Comparison of ENCODE assay signal across 16 mouse cellular contexts in the genomic region with DNA sequence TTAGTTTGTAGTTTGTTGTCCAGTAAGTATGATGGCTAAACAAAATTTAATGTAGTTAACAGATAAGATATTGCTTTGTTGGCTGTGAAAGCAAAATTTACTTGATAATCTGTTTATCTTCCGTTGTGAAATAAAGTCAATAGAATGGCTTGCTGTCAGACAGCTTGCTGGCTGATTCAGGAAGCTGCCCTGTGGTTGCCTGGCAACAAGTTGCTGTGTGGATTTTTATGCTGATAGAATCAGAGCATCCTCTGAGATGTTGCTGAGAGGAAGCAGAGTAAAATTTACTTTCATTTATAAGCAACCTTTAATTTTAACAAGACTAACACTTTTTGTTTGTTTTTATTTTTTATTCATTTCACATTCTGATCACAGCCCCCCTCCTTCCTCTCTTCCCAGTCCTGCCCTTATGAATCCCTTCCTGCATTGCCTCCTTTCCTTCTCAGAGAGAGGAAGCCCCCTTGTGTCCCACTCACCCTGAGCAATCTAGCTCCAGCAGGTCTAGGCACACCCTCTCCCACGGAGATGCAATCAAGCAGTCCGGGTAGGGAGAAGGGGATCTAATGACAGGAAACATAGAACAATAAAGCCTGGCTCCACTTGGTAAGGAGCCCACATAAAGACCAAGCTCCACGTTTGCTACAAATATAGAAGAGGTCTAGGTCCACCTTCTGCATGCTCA. TPM values are rescaled to one million over a fixed set of nuclear protein-coding genes. Genes with fewer than 3 reads are reported as not detected.
A peak's percentile ranks its signal among the peaks of the same experiment; 100 is the strongest.
DNase-seq lines count a peak whose midpoint lies in the region; ATAC-seq lines count a peak whose summit lies in the region.
"Had no signal": no experiment of that assay in that cellular context is flagged by ENCODE, and none has a peak within 500 bp of the region (broad histone marks: within the 10 kb centered on the region; RNA-seq: fewer than 3 reads in every experiment).

No protein-coding gene starts in this region.

- no peak overlapping the region for H3K4me3 ChIP-seq in forebrain, embryonic 14.5 days (ENCODE audit: low read depth, low read length)
- H3K4me3 ChIP-seq in forebrain, embryonic 12.5 days (replicated peaks), result no peak overlapping the region
- no peak overlapping the region for H3K4me3 ChIP-seq in hindbrain, embryonic 16.5 days (ENCODE audit: low read length)
- H3K4me3 ChIP-seq in midbrain, embryonic 14.5 days (replicated peaks; ENCODE audit: low read depth, low read length), result no peak overlapping the region
- H3K4me3 ChIP-seq: limb, embryonic 13.5 days; myocyte had no signal

- 42% methylated on average over 4 of the region's 4 CpGs for WGBS in forebrain, embryonic 14.5 days
- WGBS in forebrain, embryonic 12.5 days, result 41% methylated on average over 4 of the region's 4 CpGs
- WGBS in hindbrain, embryonic 16.5 days, result 24% methylated on average over 4 of the region's 4 CpGs
- WGBS in midbrain, embryonic 14.5 days, result 21% methylated on average over 4 of the region's 4 CpGs

- ATAC-seq in forebrain, embryonic 14.5 days, result no peak
- no peak for ATAC-seq in forebrain, embryonic 12.5 days (ENCODE audit: low FRiP score)
- peak; percentile 94 for ATAC-seq in hindbrain, embryonic 16.5 days
- peak; percentile 62; the same call in 1 of the 2 replicates for ATAC-seq in midbrain, embryonic 14.5 days (ENCODE audit: low FRiP score, low TSS enrichment)
- no peak for ATAC-seq in cerebellum, adult (ENCODE audit: insufficient number of reproducible peaks, low FRiP score, low TSS enrichment)

- no peak overlapping the region for H3K27ac ChIP-seq in forebrain, embryonic 14.5 days (ENCODE audit: low read depth, low read length)
- H3K27ac ChIP-seq in forebrain, embryonic 12.5 days, result no peak overlapping the region
- peak overlapping the region; percentile 64 for H3K27ac ChIP-seq in hindbrain, embryonic 16.5 days (ENCODE audit: low read depth, low read length)
- H3K27ac ChIP-seq in midbrain, embryonic 14.5 days (replicated peaks; ENCODE audit: low read depth, low read length), result peak overlapping the region; percentile 80
- H3K27ac ChIP-seq: limb, embryonic 13.5 days had no signal

- peak; percentile 66 for DNase-seq in forebrain, embryonic 14.5 days (ENCODE audit: low spot score)
- peak; percentile 3 for DNase-seq in 416B (ENCODE audit: low read depth)
- DNase-seq in midbrain, embryonic 14.5 days, result peak; percentile 76
- no peak for DNase-seq in adrenal gland, adult 2 months
- DNase-seq in spleen, postnatal 10 days (ENCODE audit: low spot score in 2 of 2), result no peak
- DNase-seq: cerebellum, adult 2 months; kidney, postnatal 10 days had no signal

- H3K9ac ChIP-seq in forebrain, embryonic 14.5 days (ENCODE audit: low read length), result no peak overlapping the region
- no peak overlapping the region for H3K9ac ChIP-seq in forebrain, embryonic 12.5 days
- H3K9ac ChIP-seq in hindbrain, embryonic 16.5 days (ENCODE audit: low read depth, low read length), result no peak overlapping the region
- H3K9ac ChIP-seq in midbrain, embryonic 14.5 days (replicated peaks; ENCODE audit: low read length), result no peak overlapping the region
- H3K9ac ChIP-seq: limb, embryonic 13.5 days had no signal

- no peaks in the 10 kb centered on the region for H3K4me1 ChIP-seq in forebrain, embryonic 14.5 days (ENCODE audit: control insufficient read depth, insufficient read depth, low read length)
- H3K4me1 ChIP-seq in forebrain, embryonic 12.5 days, result no peaks in the 10 kb centered on the region
- H3K4me1 ChIP-seq in hindbrain, embryonic 16.5 days (ENCODE audit: control insufficient read depth, insufficient read depth, low read depth, low read length), result peaks cover 3% of the 10 kb centered on the region; the same call in 1 of the 2 replicates
- H3K4me1 ChIP-seq in midbrain, embryonic 14.5 days (ENCODE audit: control insufficient read depth, insufficient read depth, low read length), result no peaks in the 10 kb centered on the region
- H3K4me1 ChIP-seq: limb, embryonic 13.5 days had no signal

- no peaks in the 10 kb centered on the region for H3K27me3 ChIP-seq in forebrain, embryonic 14.5 days (replicated peaks; ENCODE audit: control insufficient read depth, insufficient read depth, low read length)
- no peaks in the 10 kb centered on the region for H3K27me3 ChIP-seq in forebrain, embryonic 12.5 days
- no peaks in the 10 kb centered on the region for H3K27me3 ChIP-seq in hindbrain, embryonic 16.5 days (replicated peaks; ENCODE audit: control insufficient read depth, insufficient read depth, low read length)
- no peaks in the 10 kb centered on the region for H3K27me3 ChIP-seq in midbrain, embryonic 14.5 days (ENCODE audit: control insufficient read depth, insufficient read depth, low read length)
- H3K27me3 ChIP-seq: limb, embryonic 13.5 days had no signal

- no peak overlapping the region for H3K4me2 ChIP-seq in forebrain, embryonic 14.5 days (ENCODE audit: low read length)
- no peak overlapping the region for H3K4me2 ChIP-seq in forebrain, embryonic 12.5 days
- no peak overlapping the region for H3K4me2 ChIP-seq in hindbrain, embryonic 16.5 days (ENCODE audit: low read length)
- H3K4me2 ChIP-seq in midbrain, embryonic 14.5 days (ENCODE audit: low read length), result no peak overlapping the region
- H3K4me2 ChIP-seq: heart, embryonic 11.5 days; limb, embryonic 13.5 days had no signal

- no peaks in the 10 kb centered on the region for H3K9me3 ChIP-seq in forebrain, embryonic 14.5 days (replicated peaks; ENCODE audit: control insufficient read depth, low read length)
- no peaks in the 10 kb centered on the region for H3K9me3 ChIP-seq in forebrain, embryonic 12.5 days
- H3K9me3 ChIP-seq in hindbrain, embryonic 16.5 days (ENCODE audit: control insufficient read depth, low read length), result no peaks in the 10 kb centered on the region
- no peaks in the 10 kb centered on the region for H3K9me3 ChIP-seq in midbrain, embryonic 14.5 days (ENCODE audit: control insufficient read depth, low read length)
- H3K9me3 ChIP-seq: G1E; limb, embryonic 13.5 days had no signal

- H3K36me3 ChIP-seq in forebrain, embryonic 14.5 days (ENCODE audit: control insufficient read depth, insufficient read depth, low read length), result no peaks in the 10 kb centered on the region
- H3K36me3 ChIP-seq in forebrain, embryonic 12.5 days (replicated peaks), result no peaks in the 10 kb centered on the region
- no peaks in the 10 kb centered on the region for H3K36me3 ChIP-seq in hindbrain, embryonic 16.5 days (ENCODE audit: control insufficient read depth, insufficient read depth, low read length)
- H3K36me3 ChIP-seq in midbrain, embryonic 14.5 days (ENCODE audit: control insufficient read depth, insufficient read depth, low read length), result no peaks in the 10 kb centered on the region
- H3K36me3 ChIP-seq: G1E; limb, embryonic 13.5 days had no signal

RNA-seq across cellular contexts. Expression of a gene that starts 10.8 kb away (rescaled TPM):
- not detected in 2 replicates for polyA plus RNA-seq in forebrain, embryonic 14.5 days (2014; fragmentation: Nextera tagmentation; extraction: Ambion mirVana)
- not detected in 2 replicates for polyA plus RNA-seq in forebrain, embryonic 12.5 days (2016; fragmentation: Nextera tagmentation; extraction: Ambion mirVana)
- polyA plus RNA-seq in hindbrain, embryonic 16.5 days (2015; fragmentation: Nextera tagmentation; extraction: Ambion mirVana), result not detected in 2 replicates
- polyA plus RNA-seq in midbrain, embryonic 14.5 days (2014; fragmentation: Nextera tagmentation; extraction: Ambion mirVana), result not detected in 2 replicates
- not detected for total RNA-seq in adrenal gland, adult 2 months (2021)
- not detected in 2 replicates for polyA plus RNA-seq in adrenal gland, adult 2 months (2012; rRNA removed)
- polyA plus RNA-seq: cerebellum, adult 2 months; embryonic facial prominence, embryonic 11.5 days; G1E; heart, embryonic 11.5 days; limb, embryonic 13.5 days; lung, embryonic 16.5 days; myocyte had no signal

RNA-seq across cellular contexts. Expression of a gene that starts 12.9 kb away (rescaled TPM):
- not detected in 2 replicates for polyA plus RNA-seq in forebrain, embryonic 14.5 days (2014; fragmentation: Nextera tagmentation; extraction: Ambion mirVana)
- not detected in 2 replicates for polyA plus RNA-seq in forebrain, embryonic 12.5 days (2016; fragmentation: Nextera tagmentation; extraction: Ambion mirVana)
- polyA plus RNA-seq in hindbrain, embryonic 16.5 days (2015; fragmentation: Nextera tagmentation; extraction: Ambion mirVana), result not detected in 2 replicates
- not detected in 2 replicates for polyA plus RNA-seq in midbrain, embryonic 14.5 days (2014; fragmentation: Nextera tagmentation; extraction: Ambion mirVana)
- not detected for total RNA-seq in adrenal gland, adult 2 months (2021)
- polyA plus RNA-seq in adrenal gland, adult 2 months (2012; rRNA removed), result not detected in 2 replicates
- polyA plus RNA-seq: cerebellum, adult 2 months; embryonic facial prominence, embryonic 11.5 days; G1E; heart, embryonic 11.5 days; limb, embryonic 13.5 days; lung, embryonic 16.5 days; myocyte had no signal

RNA-seq across cellular contexts. Expression of a gene that starts 23.6 kb away (rescaled TPM):
- not detected in 2 replicates for polyA plus RNA-seq in forebrain, embryonic 14.5 days (2014; fragmentation: Nextera tagmentation; extraction: Ambion mirVana)
- polyA plus RNA-seq in forebrain, embryonic 12.5 days (2016; fragmentation: Nextera tagmentation; extraction: Ambion mirVana), result not detected in 2 replicates
- polyA plus RNA-seq in hindbrain, embryonic 16.5 days (2015; fragmentation: Nextera tagmentation; extraction: Ambion mirVana), result not detected in 2 replicates
- not detected in 2 replicates for polyA plus RNA-seq in midbrain, embryonic 14.5 days (2014; fragmentation: Nextera tagmentation; extraction: Ambion mirVana)
- not detected for total RNA-seq in adrenal gland, adult 2 months (2021)
- not detected in 2 replicates for polyA plus RNA-seq in adrenal gland, adult 2 months (2012; rRNA removed)
- total RNA-seq: G1E had no signal
- polyA plus RNA-seq: cerebellum, adult 2 months; embryonic facial prominence, embryonic 11.5 days; G1E; heart, embryonic 11.5 days; limb, embryonic 13.5 days; lung, embryonic 16.5 days; myocyte had no signal

RNA-seq across cellular contexts. Expression of a gene that starts 29.9 kb away (rescaled TPM):
- polyA plus RNA-seq in forebrain, embryonic 14.5 days (2014; fragmentation: Nextera tagmentation; extraction: Ambion mirVana), result 51.5 and 68.6 TPM in 2 replicates
- polyA plus RNA-seq in forebrain, embryonic 12.5 days (2016; fragmentation: Nextera tagmentation; extraction: Ambion mirVana), result 23.6 and 24.7 TPM in 2 replicates
- 218 and 230 TPM in 2 replicates for polyA plus RNA-seq in hindbrain, embryonic 16.5 days (2015; fragmentation: Nextera tagmentation; extraction: Ambion mirVana)
- polyA plus RNA-seq in midbrain, embryonic 14.5 days (2014; fragmentation: Nextera tagmentation; extraction: Ambion mirVana), result 127 and 131 TPM in 2 replicates
- total RNA-seq in adrenal gland, adult 2 months (2021), result 10 to 100 TPM in 1 of 2 experiments, 1 to 10 TPM in 1; 9.0 to 12.1 TPM
- 9.0 and 15.0 TPM in 2 replicates for polyA plus RNA-seq in adrenal gland, adult 2 months (2012; rRNA removed)
- polyA plus RNA-seq: G1E had no signal

RNA-seq across cellular contexts. Expression of a gene that starts 33.0 kb away (rescaled TPM):
- polyA plus RNA-seq in forebrain, embryonic 14.5 days (2014; fragmentation: Nextera tagmentation; extraction: Ambion mirVana), result not detected in 2 replicates
- not detected in 2 replicates for polyA plus RNA-seq in forebrain, embryonic 12.5 days (2016; fragmentation: Nextera tagmentation; extraction: Ambion mirVana)
- not detected in 2 replicates for polyA plus RNA-seq in hindbrain, embryonic 16.5 days (2015; fragmentation: Nextera tagmentation; extraction: Ambion mirVana)
- polyA plus RNA-seq in midbrain, embryonic 14.5 days (2014; fragmentation: Nextera tagmentation; extraction: Ambion mirVana), result not detected in 2 replicates
- not detected for total RNA-seq in adrenal gland, adult 2 months (2021)
- polyA plus RNA-seq in adrenal gland, adult 2 months (2012; rRNA removed), result not detected in 2 replicates
- total RNA-seq: G1E had no signal
- polyA plus RNA-seq: cerebellum, adult 2 months; embryonic facial prominence, embryonic 11.5 days; G1E; heart, embryonic 11.5 days; limb, embryonic 13.5 days; lung, embryonic 16.5 days; myocyte had no signal

Comparison
In these comparisons a context has a peak if more than half of its experiments do, and no peak if none do; other contexts are left out.
1. ATAC-seq: peak in hindbrain, embryonic 16.5 days (single experiment) and midbrain, embryonic 14.5 days (single experiment); none in forebrain, embryonic 14.5 days (single experiment), forebrain, embryonic 12.5 days (single experiment) and cerebellum, adult (single experiment).
2. DNase-seq: peak in forebrain, embryonic 14.5 days (single experiment), 416B (single experiment) and midbrain, embryonic 14.5 days (single experiment); none in adrenal gland, adult 2 months (single experiment) and spleen, postnatal 10 days (0 of 2).
3. H3K27ac ChIP-seq: peak in hindbrain, embryonic 16.5 days (single experiment) and midbrain, embryonic 14.5 days (single experiment); none in forebrain, embryonic 14.5 days (single experiment) and forebrain, embryonic 12.5 days (single experiment).